Mouse (Mus musculus) erythroblast, adult 5-6 weeks (primary cell): ENCODE data around the gene Adar. TPM values are rescaled to one million over a fixed set of nuclear protein-coding genes. Genes with fewer than 3 reads are reported as not detected.

Experiments used
- ATAC-seq: replicated peaks from 2 replicates; pipeline ENCODE4 v1.8.0; 2016; ENCODE audit warnings: moderate number of reproducible peaks, mild to moderate bottlenecking, moderate TSS enrichment, inconsistent platforms; ENCODE audit not compliant: poor library complexity, low FRiP score, severe bottlenecking
- total RNA-seq, 2 experiments: library from RNA; stranded (forward) in 1 of 2; stranded (reverse) in 1 of 2; fragments of 150-400 nt in 1 of 2; fragments of 200-764, 138-1000 nt in 1 of 2; gene quantifications; 2 replicates each; pipeline versions ENCODE4 v1.2.3 to v1.2.4; 2015 to 2017; ENCODE audit warnings: low replicate concordance in 2 of 2

Gene Adar
- total RNA-seq (2015; ENCODE audit: low replicate concordance), result 23.8 and 32.9 TPM in 2 replicates
- total RNA-seq (2017; ENCODE audit: low replicate concordance), result 71.8 and 72.0 TPM in 2 replicates

DNA sequence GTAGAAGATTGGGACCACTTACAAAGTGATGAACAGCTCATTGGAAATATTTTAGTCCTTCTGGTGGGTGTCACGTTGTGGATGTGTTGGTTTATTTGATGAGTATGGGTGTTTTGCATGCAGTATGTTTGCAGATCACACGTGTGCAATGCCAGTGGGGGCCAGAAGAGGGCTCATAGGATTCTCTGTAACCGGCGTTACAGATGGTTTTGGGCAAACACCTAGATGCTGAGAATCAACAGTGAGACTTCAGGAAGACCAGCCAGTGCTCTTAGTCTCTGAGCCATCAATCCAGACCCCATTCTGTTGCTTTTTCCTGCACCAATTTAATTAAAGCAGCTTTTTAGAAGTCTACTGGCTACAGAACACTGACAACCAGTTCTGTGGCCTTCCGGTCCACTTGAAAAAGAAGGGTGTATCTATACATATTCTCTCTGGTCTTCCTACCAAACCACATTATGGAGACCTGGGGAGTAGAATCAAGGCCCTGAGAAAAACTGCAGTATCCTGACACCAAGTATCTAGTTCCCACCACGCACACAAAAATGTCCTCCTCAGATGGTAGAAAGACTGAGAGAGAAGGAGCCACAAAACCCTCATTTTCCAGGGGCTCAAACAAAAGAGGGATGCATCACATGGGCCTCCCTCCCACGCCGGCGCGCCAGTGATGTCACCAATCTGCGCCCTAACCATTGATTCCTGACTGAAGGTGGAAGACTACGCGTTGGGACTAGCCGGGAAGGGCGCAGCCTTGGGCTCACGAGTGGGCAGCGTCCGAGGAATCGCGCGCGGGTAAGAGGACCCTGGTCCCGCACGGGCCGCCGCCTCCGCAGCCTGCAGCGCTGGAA is at the start of gene Adar:
Adar (plus strand) TSS at position 664 of the 848 bp plus-strand sequence.
- ATAC-seq, result peak; percentile 75; the same call in 1 of the 2 replicates

DNA sequence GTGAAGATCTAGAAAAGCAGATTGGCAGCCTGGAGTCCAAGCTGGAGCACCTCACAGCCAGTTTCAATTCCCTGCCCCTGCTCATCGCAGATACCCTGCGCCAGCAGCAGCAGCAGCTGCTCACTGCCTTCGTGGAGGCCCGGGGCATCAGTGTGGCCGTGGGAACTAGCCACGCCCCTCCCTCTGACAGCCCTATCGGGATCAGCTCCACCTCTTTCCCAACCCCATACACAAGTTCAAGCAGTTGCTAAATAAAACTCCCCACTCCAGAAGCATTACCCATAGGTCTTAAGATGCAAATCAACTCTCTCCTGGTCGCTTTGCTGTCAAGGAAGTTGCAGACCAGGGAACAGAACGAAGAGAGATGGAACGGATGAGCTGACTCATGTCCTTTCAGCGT is 47.7 kb upstream of the Adar start:
- ATAC-seq, result no peak

DNA sequence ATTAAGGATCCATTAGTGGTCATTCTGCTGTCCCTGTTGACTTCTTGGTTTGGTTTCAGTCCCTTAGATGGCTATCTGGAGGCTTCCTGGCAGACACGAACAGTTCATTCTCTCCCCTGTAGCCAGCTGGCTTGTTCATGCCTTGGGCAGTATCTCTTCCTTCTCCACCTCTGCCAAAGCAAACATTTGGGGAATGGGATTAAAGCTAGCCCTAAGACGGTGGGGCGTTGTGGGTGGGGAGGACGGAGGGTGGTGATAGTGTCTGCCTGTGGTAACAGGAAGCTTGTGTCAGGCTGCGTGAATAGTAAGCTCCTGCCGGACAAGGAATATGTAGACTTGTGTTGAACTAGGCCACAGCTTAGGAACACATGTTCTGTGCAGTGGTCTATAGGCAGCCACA is 43.5 kb upstream of the Adar start:
- no peak for ATAC-seq

DNA sequence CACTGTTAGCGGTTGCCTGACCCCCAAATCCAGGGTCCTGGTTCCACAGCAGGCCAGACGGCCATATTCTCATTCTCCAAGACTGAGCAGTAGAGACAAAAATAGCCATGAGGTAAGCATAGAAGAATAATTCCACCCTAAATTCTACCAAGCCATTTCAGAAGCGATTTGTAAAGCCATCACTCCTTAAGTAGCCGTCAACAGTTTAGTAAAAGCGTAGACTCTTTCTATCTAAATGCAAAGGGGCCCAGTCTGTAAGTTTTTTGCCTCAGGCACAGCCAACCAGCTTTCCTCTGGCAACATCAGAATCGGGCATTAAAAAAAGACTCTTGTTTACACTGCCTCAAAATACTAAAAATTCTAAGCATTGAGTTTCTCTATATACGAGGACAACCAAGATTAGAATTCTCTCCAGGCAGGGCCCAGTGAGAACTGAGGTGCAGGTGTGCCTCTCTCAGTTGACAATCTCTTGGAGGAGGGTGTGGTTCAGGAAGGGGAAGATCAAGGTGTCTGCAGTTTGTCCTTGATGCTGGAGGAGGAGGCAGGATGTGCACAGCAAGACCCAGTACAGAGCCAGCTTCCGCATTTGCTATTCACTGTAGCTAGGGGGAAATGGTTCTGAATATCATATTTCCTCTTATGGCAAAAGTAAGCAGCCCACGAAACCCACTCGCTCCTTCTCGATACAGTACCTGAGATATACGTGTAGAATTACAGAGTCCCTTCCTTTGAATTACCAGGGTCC is 42.1 kb upstream of the Adar start:
- ATAC-seq, result no peak

DNA sequence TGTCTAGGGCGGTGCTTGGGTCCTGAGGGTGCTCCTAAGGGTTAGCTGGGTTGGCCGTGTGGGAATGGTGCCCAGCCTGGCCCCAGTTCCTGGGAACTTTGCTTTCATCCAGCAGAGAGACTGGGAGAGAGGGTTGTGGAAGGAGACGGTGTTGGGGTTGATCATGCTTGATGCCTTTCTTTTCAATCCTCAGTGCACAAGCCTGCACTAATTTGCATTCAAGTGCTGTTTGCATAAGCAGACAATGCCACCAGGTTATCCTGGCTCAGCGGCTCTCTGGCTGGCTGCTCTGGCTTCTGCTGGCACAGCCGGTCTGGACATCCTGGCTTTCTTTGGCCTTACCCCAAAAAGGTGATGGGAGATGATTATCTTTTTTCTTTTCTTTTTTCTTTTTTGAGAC is 37.2 kb upstream of the Adar start:
- ATAC-seq, result no peak

DNA sequence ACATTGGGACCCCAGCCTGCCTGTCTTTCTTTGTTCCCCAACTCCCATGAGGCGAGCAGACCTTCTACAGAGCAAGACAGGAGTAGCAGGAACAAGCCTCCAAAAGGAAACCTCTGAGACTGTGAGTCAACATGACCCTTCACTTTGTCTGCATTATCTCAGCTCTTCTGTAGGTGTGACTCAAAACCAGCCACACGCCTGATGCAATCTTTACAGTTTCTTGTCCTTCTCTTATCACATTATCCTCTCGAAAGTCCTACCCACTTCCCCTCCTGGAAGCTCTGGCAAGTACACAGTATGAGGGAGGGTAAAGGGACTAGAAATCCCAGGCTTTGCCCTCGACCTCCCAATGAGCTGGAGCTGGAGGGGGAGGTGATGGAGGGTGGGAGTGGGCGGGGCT is 28.8 kb upstream of the Adar start:
- no peak for ATAC-seq

DNA sequence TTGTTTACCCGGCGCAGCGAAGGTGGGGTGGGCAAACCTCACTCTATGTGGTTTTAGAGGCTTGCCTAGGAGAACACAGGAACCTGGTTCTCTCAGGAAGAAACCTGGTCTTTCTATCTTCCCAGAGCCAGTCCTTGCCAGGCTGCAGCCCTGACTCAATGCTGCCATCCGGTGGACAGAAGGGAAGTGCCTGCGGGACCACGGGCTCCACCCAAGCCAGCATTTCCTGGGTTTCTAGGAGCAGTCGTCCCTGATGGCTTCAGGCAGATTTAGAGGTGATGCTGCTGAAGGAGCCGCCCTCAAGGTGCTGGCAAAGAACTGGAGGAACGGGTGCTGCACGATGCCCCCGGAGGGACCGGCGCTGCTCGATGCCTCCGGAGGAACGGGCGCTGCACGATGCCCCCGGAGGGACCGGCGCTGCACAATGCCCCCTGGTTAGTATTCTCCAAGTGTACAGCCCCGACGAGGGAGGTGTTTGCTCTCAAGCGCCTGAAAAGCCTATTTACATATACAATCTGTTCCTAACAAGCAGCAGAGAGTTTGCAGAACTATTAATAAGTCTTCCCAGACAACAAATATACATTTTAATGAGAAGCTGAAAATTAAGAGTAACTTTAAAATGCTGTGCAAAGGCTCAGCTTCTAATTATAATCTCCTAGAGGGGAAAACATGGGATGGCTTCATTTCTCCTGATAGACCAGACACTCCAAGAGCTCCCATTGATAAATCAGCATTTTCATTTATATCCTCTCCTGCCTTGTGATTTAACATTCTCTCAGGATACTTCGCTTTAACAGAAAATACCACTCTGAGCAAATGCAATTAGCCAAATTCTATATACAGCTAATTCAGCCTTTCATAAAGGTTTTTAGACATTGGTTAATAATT is 25.9 kb upstream of the Adar start:
- ATAC-seq, result peak; percentile 67; the same call in 1 of the 2 replicates

DNA sequence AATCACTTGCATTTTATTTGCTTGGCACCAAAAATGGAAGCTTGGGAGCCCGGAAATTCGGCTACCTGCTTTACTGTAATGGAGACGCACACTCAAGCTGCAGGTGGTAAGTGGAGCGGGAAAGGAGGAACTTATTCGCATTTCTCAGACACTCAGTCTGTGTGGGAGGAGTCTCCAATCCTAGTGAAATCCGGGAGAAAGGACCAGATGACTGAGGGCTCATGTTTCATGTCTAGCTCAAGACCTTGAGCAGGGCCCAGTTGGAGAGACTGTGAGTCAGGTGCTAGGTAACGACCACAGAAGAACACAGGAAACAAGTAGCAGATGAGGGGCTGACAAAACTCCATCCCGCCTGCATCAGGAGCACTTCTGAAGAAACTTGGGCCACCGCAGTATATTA is 23.0 kb upstream of the Adar start:
- no peak for ATAC-seq

DNA sequence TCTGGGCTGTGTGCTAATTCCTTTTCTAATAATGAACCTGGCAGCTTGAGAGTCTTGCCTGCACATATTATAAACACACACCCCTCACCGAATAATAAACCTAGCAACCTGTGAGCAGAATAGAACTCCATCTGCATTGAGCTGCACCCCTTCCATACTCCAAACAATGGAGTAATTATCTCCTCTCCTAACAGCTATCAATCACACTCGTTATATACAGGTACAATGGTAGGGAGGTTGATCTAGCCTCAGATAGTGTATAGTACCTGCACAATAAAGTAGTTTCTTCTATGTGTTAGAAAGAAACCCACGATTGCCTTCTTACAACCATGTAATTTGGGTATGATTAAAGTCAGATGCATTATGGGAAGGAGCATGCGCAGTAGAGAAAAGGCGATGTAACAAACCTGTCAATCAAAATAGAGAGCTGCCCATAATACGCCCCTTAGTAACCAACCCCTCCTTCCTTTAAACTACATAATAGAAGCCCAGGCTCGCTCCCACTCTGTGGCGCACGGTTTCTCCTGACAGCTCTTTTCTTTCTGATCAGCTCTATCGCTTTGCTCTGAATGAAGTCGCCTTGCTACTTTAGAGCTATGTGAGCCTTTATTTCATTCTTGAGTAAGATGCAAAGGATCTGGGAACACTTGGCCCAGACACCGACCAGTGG is 18.5 kb upstream of the Adar start:
- ATAC-seq, result no peak

DNA sequence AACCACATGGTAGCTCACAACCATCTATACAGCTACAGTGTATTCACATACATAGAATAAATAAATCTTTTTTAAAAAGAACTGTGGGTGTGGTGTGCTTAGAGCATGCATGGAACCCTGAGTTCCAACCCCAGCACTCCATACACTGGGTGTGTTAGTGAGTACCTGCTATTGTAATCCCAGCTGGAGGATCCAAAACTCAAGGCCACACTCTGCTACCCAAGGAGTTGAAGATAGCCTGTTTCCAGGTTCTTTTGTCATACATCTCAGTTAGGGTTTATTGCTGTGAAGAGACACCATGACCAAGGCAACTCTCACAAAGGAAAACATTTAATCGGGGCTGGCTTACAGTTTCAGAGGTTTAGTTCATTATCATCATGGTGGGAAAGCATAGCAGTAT is 15.9 kb upstream of the Adar start:
- no peak for ATAC-seq

DNA sequence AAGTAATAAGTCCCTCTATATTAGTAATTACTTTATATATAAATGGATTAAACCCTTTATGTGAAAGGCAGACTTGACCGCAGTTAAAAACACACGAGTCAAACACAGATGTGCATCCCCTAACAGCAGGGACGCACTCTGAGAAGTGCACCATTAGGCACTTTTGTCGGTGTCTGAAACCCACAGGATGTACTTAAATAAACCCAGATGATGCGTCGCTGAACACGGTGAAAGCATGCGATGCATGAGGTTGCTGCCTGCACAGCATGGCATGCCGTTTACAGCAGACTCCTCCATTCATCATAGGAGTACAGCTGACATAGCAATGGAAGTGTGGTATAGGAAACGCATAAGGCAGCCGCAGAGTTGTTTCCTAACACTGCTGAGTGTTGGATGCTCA is 14.4 kb upstream of the Adar start:
- ATAC-seq, result no peak

DNA sequence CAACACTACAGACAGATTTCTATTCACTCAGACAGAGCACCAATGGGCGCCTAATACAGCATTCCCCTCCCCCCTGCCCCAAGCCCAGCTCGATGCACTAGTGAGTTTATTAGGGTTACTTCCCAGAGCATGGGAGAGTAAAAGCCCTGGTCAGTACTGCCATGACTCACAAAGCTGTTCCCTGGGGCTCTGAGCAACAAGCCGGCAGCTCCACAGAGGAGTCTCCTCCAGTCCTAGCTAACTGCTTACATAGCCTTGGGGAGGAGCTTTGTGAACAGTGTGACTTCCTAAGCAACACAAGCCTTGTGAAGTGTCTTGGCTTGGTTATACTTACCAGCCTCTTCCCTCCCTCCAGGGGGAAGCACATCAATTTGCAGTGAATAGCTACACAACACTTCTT is 11.2 kb upstream of the Adar start:
- no peak for ATAC-seq

DNA sequence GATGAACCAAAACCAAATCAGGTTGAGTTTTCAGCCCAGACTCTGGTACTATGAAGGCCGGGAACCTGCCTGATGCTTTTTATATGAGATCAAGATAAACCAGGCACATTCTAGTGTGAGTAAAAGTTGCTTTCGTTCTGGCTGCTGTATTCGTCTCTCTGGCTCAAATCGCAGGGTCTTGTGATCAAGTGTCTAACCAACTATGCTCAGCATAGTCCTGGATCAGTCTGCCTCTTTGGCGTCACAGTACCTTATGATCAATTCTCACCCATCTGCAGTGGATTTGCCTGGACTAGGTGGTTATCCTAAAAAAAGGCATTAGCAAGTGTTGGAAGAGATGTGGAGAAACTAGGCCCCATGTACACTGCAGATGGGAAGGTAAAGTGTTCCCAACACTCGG is 10.8 kb upstream of the Adar start:
- no peak for ATAC-seq

DNA sequence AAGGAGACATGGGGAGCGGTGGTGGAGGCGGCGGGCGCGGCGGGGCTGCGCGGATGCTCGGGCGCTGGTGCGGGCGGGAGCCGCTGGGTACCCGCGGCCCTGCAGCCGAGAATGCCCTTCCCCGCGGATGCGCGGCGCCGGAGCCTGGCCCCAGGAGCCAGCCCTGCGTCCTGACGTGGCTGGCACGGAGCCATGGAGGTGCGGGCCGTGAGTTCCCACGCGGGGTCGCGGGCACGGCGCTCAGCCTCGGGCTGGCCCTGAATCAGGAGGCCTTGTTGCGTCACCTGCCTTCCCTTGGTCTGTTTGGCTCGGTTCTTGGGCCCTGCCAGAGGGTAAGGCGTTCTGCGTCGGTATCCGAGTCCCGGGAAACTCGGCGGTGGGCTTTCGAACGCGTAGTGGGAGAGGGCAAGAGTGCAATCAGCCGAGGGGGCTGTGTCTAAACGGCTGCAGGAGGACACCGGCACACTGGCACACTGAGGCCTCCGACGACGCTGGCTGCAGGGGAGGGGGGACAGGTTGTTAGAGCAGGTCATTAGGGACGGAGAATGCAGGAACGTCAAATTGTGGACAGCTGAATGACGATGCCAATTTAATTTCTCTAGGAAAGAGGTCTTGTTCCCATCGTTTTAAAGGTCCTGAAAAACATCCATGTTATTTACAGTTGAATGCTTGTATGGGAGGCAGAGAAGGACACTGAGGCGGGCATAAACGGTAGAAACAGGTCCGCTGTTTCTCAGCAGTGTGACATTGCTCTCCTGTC is 565 bp downstream of the Adar start:
- ATAC-seq, result no peak

DNA sequence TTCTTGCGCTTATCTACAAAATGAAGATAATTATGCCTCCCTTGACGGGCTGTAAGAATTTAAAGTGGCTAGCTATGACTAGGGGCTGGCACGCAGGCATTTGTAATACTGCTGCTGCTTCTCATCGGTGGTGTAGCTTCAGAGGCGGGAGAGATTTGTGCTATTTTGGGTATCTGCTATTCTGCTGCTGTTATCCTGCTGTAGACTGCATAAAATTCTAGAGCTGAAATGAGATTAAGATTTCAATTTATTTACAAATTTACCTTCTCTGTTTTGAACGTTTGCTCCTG is 1.1 kb downstream of the Adar start:
- ATAC-seq, result no peak

DNA sequence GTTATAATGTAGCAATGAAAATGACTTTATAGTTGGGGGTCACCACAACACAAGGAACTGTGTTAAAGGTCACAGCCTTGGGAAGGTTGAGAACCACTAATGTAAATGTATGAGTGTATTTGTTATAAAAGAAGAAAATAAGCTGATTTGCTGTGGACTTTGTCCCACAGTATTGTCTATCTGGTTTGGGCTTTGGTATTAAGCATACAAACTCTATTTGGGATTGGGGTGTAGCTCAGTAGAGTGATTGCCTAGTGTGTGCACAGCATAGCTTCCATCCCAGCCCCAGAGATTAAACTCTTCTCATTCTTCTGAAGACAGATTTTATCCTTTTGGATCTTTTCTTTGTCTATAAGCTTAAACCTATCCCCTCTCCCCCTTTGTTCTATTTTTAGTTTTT is 7.2 kb downstream of the Adar start:
- no peak for ATAC-seq

DNA sequence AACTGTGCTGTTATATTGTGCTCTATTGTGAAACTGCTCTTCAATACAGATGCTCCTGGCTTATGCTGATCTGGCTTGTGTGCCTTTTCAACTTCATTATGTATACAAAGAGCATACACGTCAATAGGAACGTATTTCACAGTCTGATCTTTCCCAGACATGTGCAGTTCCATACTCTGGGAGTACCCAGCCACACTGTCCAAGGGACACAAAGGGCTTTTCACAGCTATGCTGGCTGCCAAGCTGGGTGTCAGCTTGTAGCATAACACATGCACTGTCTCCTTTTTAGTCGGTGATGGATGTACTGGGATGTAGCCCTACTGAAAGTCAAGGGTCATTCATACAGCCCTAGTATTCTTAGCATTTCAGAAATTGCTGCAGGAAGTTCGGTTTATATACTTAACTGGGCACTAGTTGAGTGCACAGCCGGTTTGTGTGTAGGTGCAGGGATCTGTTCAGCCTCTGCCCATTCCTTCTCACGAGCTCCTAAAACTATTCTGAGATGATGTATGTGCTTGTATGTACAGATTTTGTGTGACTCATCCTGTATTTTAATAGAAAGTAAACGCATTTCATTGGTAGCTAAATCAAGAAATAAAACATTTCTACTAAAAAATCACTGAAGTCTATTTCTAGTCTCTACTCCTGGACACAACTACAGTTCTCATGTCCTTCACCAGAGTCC is 8.7 kb downstream of the Adar start:
- no peak for ATAC-seq

DNA sequence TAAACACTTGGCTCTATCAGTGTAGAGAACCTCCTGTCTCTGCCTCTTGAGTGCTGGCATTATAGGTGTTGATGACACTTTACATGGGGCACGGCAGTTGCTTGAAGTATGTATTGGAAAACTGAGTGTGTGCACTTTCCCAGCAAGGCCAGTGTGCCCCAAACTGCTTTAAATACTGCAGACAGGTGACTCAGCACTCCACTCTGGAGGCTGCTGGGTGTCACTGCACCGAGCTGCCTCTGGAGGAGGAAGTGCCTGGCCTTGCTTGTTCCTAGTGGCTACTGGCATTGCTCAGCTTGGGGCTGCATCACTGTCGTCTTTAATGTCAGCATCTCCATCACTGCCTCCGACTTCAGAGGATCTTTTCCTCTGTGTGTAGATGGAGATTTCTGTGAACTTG is 12.2 kb downstream of the Adar start:
- ATAC-seq, result no peak

DNA sequence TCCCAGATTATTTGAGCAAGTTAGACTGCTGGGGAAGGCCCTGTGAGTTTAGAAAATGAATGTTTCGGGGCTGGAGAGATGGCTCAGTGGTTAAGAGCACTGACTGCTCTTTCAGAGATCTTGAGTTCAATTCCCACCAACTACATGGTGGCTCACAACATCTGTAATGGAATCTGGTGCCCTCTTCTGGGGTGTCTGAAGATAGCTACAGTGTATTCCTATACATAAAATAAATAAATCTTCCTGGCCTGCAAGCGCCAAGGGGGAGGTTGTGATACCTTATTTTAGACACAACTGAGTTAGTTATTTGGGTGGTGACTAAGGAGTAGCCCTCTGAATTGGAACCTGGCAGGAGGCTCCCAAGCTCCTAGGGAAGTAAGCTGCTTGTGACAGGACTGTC is 14.0 kb downstream of the Adar start:
- no peak for ATAC-seq
